Mouse (Mus musculus): ENCODE measurements around the gene Cyp46a1.

Gene Cyp46a1

DNA sequence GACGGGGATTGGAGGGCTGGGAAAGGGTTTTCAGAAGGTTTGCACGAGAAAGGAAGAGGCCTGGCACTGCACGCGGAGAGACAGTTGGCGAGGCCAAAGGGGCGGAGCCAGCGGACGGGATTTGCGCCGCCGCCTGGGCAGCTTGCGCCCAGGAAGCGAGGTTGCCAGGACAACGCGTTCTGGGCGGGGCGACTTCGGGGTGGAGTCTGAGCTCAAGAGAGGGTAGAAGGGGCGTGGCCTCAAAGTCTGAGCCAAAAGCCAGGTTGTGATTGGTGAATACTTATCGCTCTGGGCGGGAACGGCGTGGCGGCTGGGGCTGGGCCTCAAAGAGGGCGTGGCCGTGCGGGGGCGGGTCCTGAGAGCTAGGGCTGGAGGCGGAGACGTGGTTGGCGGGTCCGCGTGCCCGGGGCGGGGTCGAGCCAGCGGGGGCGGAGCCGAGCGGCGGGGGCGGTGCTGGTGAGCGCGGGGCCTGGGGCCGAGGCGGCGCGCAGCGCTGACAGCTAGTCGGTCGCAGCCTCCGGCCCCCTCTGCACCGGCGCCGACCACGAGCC, at the start of gene Cyp46a1:
Gene Cyp46a1 (plus strand): TSS at position 487 of the 551 bp plus-strand sequence.
- DNase-seq = peak; percentile 98

DNA sequence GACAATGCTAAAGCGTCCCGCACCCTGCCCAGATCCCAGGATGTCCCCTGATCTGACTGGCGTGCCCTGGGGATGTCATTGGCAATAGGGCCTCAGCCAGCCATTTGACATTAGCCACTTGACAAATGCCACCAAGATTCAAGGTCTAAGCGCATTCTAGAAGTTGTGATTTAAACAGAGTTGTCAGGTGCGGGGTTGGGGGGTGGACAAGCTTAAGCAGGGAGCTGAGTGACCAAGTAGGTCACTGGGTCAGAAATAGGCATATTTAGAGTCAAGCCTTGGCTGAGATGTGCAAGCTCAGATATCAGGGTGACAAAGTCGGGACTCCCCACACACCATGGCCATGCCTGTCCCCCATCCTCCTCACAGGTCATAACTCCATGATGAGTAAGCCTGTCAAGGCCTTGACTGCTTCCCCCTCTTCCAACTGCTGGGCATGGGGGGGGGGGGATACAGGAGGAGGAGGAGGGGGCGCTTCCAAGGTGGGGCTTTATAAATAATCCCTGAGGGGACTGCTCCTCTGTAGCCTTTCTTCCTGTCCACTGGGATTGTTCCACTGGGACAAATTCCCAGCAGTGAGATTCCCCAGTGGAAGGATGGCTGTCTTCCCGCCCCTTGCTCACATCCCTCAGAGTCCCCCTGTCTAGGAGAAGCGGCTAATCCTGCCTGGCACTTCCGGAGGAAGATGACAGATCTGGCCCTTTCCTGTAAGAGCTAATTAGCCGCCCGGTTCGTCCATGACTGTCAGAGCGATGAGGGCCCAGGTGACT, 49.5 kb upstream of the Cyp46a1 start:
- no peak for DNase-seq

DNA sequence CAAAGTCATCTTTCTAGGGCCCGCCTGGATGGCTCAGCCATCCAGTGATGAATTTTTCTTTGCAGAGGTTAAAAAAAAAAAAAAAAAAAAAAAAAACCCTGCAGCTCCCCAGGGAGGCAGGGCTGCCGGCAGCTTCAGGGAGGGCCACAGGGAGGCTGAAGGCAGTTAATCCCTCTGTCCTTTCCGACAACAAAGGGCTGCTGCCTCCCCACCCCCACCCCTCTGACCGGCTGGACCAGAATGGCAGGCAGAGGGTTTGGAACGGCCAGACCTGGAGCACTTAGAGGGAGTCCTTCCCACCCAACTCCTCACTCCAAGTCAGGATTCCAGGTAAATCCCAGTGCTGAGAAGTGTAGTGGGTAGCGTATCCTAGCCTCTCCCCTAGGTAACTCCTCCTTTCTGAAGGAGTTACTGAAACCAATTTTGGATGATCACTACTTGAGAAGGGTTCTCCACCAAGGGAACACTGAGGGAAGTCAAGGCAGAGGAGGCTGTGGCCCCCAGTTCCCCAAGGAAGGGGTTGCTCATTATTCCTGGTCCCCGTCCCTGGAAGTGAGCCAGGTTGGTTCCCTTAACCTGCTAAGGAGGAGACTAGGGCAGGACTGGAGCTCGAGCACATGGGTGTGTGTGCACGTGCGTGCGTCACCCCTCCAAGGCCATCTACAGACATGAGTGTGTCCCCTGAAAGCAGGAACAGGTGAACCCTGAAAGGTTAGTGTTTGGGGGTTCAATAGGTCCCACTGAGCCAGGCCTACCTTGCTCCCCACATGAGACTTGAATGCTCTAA, 48.8 kb upstream of the Cyp46a1 start:
- DNase-seq = no peak

DNA sequence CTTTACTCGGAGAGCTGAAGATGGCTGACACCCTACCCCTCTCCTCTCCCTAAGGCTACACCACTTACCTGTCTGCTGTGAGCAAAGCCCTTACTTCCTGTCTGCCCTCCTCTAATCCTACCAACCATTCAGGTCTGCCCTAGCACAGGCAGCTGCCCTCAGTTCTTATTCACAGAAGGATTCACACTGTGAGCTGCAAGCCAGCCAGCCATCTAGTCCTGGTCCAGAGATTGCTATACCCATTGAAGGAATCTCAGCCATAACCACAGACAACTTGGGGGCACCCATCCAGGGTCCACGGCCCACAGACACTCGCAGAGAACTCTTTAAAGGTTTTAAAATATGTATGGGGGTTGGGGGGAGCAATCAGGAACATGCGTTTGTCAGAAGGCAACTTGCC, 47.8 kb upstream of the Cyp46a1 start:
- DNase-seq = no peak

DNA sequence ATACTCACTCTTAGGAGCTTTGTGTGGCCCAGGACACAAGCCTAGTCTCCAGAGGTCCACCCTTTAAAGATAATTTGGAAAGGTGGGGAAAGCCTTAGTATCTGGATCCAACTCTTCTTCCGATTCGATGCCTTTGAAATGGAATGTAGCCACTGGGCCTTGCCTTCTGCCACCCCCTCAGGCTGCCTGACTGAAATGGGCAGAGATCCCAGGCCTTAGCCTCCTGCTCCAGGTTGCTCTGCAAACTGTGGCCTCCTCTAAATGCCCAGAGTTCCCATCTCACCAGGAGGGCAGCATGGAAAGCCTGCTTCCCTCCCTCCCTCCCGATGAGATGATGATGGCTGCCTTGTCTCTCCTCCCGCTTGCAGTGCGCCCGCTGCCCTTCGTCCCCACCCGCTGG, 47.2 kb upstream of the Cyp46a1 start:
- no peak for DNase-seq

DNA sequence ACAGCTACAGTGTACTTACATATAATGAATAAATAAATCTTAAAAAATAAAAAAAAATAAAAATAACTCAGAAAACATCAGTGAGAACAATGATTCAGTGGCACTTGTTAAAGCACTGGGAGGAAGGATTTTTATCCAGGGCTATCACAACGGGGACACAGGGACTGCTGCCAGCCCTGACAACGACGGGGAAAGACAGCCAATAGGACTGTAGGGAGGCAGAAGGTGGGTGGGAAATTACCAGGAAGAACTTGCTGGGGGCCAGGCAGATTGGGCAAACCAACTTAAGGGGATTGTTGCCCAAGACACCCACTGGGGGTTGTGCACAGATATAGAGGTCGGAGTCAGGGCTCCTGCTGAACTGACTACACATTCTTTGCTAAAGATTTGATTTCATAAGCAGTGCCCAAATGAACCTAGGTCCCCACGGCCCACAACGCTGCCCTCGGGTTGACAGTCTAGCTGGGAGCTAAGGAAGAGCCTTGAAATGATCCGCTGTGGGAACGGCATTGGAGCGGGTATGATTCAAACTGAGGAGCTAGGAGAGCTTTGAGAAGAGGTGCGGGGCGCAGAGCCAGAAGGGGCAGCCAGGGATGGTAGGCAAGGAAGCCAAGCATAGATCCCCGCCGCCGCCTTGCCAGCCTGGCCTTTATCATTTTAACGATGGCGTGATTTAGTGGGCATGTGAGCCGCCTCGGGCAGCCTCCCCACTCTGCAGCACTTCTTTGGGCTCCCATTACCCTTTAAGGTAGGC, 45.9 kb upstream of the Cyp46a1 start:
- DNase-seq = no peak

DNA sequence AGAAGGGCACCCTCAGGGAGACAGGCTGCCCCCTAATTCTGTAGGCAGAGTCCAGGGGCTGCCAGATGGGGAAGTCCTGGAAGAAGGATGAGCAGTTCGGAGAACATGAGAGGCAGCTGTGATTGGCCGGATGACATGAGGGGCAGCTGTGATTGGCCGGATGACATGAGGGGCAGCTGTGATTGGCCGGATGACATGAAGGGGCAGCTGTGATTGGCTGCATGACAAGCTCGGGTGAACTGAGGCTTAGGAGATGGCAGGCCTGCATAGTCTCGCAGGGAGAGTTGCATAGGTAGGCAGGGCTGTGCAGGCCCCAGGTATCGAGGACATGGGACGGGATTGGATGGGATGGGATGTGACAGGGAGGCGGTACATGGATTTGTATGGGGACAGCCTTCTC, 41.8 kb upstream of the Cyp46a1 start:
- DNase-seq = no peak

DNA sequence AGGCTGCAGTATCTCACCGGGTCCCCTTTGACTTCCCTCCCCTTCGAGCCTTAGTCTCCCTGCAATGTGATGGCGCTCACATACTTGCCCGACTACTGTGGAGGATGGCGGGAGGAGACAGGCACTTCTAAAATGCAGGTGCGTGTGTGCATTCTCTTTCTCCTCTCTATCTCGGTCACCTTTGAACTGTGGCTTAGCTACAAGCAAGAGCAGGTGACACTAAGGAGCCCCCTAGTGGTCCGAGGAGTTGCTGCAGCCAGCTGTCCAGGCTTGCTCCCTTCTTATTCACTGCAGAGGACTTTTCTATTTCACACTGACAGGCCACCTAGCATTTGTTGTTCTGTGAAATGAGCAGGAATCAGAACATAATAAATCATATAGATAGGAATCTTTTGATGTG, 41.2 kb upstream of the Cyp46a1 start:
- peak; percentile 86 for DNase-seq

DNA sequence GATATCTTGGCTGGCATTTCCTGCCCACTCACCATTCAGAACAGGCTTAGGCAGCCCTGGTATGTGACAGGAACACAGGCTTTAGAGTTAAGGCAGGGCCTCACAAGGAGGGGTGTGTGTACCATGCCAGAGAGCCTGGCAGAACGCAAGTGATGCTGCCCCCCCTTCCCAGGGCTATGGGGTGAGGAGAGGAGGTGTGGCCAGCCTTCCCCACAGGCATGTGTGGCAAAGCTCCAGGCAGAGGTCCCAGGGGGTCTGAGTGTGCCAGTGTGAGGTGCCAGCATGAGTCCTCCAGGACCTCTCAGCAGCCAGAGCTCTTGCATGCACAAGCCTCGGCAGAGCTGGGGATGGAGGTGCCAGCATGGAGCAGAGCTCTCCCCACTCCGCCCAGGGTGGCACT, 39.6 kb upstream of the Cyp46a1 start:
- DNase-seq = no peak

DNA sequence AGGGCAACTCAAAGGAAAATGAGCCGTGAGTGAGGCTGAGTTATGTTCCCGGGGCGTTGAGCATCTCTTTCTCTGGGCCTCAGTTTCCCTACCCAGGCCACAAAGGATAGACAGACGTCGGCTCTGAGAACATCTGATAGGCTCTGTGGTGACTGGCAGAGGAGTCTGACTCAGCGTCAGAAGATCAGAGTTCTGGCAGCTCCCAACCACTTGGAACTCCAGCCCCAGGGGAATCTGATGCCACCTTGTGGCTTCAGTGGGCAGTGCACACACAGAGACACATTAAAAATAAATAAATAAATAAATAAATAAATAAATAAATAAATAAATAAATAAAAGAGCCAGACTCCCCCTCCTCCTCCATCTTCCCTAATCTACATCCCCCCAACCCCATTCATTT, 37.1 kb upstream of the Cyp46a1 start:
- peak; percentile 44 for DNase-seq

DNA sequence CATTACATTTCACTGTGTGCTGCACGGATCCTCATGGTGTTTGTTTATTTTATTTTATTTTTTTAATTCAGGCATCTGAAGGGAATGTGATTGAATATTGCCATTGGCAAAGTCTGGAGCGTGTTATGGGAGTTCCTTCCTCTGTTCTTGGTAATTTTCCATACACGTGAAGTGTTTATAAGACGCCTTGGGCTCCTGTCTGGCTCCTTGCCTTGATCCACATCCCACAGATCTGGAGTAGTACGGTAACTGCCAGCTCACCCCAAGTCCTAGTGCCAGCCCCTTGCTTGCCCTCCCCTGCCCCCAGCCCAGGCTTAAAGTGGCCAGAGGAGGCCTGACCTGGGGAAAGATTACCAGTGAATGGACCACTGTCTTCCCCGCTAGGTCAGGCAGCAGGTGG, 33.2 kb upstream of the Cyp46a1 start:
- no peak for DNase-seq

DNA sequence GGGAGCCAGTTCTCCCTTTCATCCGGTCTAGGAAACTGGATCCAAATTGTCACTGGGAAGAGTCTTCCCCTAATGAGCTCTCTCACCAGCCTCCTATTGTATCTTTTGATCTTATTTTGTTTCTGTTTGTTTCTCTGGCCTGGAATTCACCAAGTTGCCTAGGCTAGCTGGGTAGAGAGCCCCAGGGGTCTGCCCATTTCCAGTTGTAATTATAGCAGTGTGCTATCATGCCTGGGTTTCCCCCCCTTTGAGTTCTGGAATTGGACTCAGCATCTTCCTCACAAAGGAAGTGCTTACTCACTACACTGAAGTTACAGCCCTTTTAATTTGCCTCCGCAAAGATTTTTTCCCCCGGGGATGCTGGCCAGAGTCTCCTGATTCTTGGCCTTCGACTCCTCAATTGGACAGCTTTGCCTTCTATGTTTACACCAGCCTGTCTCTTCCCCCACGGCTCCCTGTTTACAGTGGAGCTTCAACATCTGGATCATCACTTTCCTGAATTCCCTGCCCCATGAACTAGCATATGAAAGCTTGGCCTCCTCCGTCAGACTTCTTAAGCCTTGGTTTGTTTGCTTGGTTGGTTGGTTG, 30.3 kb upstream of the Cyp46a1 start:
- DNase-seq = no peak

DNA sequence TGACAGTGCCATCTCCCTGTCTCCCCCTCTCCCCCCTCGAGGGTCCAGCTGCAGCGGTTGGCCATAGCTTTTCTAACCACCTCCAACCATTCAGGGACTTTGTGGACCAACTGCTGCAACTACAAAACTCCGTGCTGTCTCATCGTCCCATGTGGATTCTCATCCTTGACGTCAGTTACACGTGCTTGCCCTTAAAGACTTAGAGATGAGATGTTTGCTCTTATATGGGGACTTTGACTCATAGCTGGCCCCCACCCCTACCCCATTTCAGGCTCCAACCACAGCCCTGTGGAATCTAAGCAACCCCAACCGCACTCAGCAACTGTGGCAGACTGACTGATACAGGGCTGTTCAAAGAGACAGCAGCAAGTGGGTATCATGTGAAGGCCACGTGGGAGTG, 29.0 kb upstream of the Cyp46a1 start:
- DNase-seq = no peak

DNA sequence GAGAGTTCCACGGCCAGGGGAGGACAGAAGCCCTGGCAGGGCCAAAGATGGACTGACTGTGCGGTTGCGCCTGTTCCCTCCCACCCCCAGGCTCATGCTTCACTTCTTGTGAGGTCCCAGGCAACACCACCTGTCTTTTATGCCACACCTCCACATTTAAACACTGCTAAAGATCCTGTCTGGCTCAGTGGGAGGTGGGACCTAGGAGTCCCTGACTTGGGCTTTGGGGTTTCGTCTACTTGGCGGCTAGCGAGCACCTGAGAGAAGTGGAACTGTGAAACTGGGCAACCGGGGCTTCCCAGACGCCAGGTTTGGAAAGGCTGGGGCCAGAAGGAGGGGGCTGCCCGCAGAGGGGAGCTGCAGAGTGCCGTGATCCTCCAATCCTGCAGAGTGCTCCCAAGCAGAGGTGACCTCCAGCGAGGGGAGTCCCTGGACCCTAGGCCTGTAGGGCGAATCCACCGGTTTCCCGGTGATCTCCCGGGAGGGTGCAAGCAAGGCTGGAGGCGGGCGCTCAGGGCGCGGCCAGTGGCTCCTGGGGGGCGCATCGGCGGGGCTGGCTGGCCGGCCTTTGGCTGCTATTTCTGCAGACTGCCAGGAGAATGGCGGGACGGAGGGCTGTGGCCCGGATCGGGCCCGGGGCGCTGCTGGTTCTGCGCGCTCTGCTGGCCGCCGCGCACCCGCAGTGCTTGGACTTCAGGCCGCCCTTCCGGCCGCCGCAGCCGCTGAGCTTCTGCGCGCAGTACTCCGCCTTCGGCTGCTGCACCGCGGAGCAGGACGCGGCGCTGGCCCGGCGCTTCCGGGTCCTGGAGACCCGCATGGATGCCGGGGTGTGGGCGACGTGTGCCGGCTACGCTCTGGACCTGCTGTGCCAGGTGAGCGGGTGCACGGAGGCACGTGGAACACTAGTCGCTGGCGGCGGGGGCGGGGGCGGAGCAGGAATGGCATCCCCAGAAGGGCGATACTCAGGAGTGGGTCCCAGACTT, 28.1 kb upstream of the Cyp46a1 start, which contains the start of gene Hhipl1:
Gene Hhipl1 (plus strand): TSS at position 459 of the 983 bp plus-strand sequence.
- DNase-seq = no peak

DNA sequence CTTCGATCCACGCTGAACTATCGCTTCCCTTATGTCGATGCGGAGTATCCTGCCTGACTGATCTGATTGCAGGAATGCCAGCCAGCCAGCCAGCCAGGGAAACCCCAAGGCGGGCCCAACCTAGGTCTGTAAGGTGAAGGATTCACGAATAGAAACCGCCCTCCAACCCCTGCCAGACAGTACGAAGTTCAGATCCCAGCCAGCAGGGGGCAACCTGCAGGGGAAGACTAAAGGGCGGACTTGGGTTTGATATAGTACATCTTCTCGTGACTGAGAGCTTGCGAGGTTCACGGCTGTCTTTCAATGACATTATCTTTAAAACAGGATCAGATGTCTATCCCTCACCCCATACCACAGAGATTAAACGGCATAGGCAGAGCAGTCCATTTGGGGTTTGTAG, 26.6 kb upstream of the Cyp46a1 start:
- DNase-seq = peak; percentile 87

DNA sequence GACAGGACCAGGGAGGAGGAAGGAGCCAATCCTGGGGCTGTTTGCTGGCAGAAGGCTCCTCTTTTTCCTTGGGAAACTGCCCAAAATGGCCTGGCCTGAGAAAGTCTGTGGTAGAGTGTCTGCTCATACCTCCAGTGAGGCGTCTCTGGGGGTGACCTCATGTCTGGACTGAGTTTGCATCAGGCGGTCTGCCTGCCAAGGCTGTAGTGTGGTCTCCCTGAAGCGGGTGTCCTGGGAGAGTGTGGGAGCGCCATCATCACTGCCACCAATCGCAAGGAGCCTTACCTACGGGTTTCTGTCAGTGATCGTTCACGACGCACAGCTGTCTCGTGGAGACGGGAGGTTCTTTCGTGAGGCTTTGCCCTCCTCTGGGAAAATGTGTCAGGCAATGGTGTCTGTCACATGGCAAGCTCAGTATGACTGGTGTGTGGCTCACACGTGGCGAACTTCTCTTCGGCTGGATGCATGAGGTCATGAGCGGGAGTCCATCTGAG, 25.8 kb upstream of the Cyp46a1 start:
- DNase-seq = no peak

DNA sequence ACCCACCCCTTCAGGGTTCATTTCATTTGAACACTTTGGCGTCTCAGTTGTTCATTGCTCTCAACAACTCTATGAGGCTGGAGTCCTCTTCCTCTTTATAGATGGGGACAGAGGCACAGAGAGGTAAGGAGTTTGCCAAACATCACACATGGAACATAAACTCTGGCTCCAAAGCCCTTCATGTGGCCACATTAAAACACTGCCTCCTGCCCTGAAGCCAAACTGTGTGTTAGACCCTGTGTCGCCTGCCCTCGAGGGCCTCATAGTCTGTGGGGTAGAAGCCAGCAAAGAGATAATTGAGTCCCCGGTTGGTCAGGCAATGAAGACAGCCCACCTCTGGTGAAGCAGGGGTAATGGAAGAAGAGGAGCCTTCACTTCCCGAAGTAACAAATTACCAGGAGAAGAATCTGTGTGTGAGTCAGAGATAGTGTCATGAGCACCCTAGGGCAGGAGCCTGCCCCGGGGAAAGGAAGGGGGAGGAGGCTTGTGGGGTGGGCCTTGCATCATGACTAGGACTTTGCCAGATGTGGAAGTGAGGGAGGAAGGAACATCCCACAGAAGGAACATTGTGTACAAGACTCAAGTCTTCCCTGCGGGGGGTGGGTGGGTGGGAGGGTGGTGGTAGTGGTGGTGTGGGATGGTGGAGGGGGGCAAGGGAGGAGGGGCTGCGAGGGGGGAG, 24.9 kb upstream of the Cyp46a1 start:
- DNase-seq = no peak

DNA sequence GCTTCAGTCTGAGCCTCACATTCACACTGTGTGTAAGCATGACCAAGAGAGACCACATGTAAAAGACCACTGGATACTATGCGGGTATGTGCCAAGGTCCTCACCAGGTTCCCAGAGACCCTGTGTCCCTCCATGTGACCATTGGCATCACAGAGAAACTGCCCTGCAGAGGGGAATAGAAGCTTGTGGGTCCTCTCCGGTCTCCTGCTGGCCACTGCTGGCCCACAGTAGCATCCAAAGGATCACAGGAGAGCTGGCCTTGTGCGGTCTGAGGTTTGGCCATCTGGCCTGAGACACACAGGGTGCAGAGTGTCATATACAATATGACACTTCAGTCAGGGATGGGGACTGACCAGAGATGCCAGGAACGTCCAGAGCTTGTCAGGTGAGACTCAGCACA, 24.1 kb upstream of the Cyp46a1 start:
- DNase-seq = no peak

DNA sequence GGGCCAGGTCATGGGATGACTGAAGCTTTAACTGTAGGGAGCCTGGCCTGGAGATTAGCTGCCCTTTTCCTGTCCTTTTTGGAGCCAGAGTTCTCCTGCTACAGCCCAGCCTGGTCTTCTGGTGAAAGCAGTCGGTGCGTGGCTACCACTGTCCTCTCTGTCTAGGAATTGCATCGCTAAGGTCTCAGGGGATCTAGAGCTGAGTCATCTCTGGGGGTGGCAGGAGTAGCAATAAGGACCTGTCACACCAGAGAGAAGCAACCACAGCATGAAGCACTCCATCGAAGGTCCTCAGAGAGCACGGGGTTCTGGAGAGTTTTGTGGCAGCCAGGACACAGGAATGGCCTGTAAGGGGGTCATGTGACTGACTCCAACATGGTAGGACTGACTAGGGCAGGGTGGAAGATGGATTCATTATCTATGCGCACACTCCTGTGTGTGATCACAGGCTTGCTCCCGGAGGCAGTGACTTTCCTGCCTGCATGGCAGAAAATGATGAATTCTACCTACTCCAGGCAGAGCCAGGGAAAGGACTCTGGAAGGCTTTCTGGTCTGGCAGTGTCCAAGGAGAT, 23.6 kb upstream of the Cyp46a1 start:
- no peak for DNase-seq

DNA sequence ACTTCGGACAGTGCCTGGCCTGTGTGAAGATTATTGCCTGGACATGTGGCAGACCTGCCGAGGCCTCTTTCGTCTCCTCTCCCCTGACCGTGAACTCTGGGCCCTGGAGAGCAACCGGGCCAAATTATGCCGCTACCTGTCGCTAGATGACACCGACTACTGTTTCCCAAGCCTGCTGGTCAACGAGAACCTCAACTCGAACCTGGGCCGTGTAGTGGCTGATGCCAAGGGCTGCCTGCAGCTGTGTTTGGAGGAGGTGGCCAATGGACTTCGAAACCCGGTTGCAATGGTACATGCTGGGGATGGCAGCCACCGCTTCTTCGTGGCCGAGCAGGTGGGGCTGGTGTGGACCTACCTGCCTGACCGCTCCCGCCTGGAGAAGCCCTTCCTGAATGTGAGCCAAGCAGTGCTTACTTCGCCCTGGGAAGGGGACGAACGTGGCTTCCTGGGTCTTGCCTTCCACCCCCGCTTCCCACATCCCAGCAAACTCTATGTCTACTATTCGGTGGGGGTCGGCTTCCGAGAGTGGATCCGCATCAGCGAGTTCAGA, 22.4 kb upstream of the Cyp46a1 start:
- DNase-seq = no peak

Measured in thymus, postnatal 4 days (tissue).